Mouse (Mus musculus) intestine, postnatal 0 days (tissue): ENCODE results near the gene Inf2. TPM values are rescaled to one million over a fixed set of nuclear protein-coding genes. Genes with fewer than 3 reads are reported as not detected.

Source experiments
- ATAC-seq: fragments of 200-750 bp; cut with Nextera tagmentation; 2 replicates; pipeline ENCODE4 v1.8.0; 2017; ENCODE audit warnings: mild to moderate bottlenecking, moderate TSS enrichment, moderate library complexity
- H3K27ac ChIP-seq: fragments of 300-500 bp; sonication (generic); 2 replicates; pipeline ENCODE4 v1.5.1; 2014; ENCODE audit warnings: mild to moderate bottlenecking, low read depth, low read length, moderate library complexity
- H3K27me3 ChIP-seq: fragments of 300-500 bp; sonication (generic); replicated peaks from 2 replicates; pipeline ENCODE4 v1.6.1; 2014; ENCODE audit warnings: low read length, mixed read lengths; ENCODE audit not compliant: control insufficient read depth, insufficient read depth
- H3K36me3 ChIP-seq: fragments of 300-500 bp; sonication (generic); 2 replicates; pipeline ENCODE4 v1.6.1; 2014; ENCODE audit warnings: mild to moderate bottlenecking, moderate library complexity; ENCODE audit not compliant: control insufficient read depth, insufficient read depth
- H3K4me1 ChIP-seq: fragments of 300-500 bp; sonication (generic); replicated peaks from 2 replicates; pipeline ENCODE4 v1.6.1; 2014; ENCODE audit warnings: antibody characterized with exemption, low read length, mixed read lengths; ENCODE audit not compliant: control insufficient read depth, insufficient read depth
- H3K4me2 ChIP-seq: fragments of 300-500 bp; sonication (generic); replicated peaks from 2 replicates; pipeline ENCODE4 v1.6.1; 2014; ENCODE audit warnings: low read depth, mild to moderate bottlenecking, moderate library complexity
- H3K4me3 ChIP-seq: fragments of 300-500 bp; sonication (generic); 2 replicates; pipeline ENCODE4 v1.5.1; 2014; ENCODE audit warnings: low read depth, low read length
- H3K9ac ChIP-seq: fragments of 300-500 bp; sonication (generic); 2 replicates; pipeline ENCODE4 v1.6.1; 2014; ENCODE audit warnings: mild to moderate bottlenecking, low read depth, low read length
- H3K9me3 ChIP-seq: fragments of 300-500 bp; sonication (generic); 2 replicates; pipeline ENCODE4 v1.6.1; 2016; ENCODE audit warnings: mixed run types; ENCODE audit not compliant: control insufficient read depth
- CTCF ChIP-seq: sonication (generic); IDR thresholded peaks from 2 replicates; pipeline ENCODE4 v1.5.1; 2016; ENCODE audit warnings: low read depth, mild to moderate bottlenecking, control low read depth, antibody characterized with exemption, moderate library complexity
- WGBS: fragments of 180-500 bp; shearing (Covaris S2); extraction: QIAGEN DNeasy Blood & Tissue Kit; methylation state at CpG from one replicate; pipeline ENCODE4 v1.1.7; 2014; 5-methylcytosine and 5-hydroxymethylcytosine counted together
- polyA plus RNA-seq: library from polyadenylated mRNA; unstranded; fragments of >200 nt; fragmentation: Nextera tagmentation; extraction: Ambion mirVana; gene quantifications from 2 replicates; pipeline ENCODE4 v1.2.1, GENCODE M21; 2015

The Inf2 gene
- polyA plus RNA-seq, 1 experiment from 2014 or later: 0.70 TPM

DNA sequence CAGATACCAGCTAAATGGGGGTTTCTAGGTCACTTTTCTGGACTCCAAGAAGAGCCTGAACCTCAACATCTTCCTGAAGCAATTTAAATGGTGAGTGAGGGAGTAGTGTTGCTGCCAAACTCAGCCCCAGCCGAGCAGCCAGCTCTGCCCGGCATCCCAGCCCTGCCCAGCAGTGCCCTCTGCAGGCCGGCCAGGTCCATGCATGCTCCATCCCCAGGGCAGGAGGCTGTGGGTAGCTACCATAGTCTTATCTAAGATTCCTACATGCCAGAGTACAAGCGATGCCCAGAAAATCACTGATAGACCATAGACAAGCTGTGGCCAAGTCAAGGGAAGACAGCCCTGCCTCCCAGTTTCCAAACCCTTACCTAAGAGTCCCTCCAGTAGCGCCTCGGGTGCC is 17.2 kb downstream of the Inf2 start:
- no peak overlapping the region for H3K27ac ChIP-seq
- no peak overlapping the region for H3K4me3 ChIP-seq
- peaks cover 18% of the 10 kb centered on the region; the same call in 1 of the 2 replicates for H3K36me3 ChIP-seq
- peak; percentile 60; the same call in 1 of the 2 replicates for ATAC-seq
- H3K4me2 ChIP-seq: no peak overlapping the region
- no peaks in the 10 kb centered on the region for H3K9me3 ChIP-seq
- WGBS: 49% methylated on average over 6 of the region's 6 CpGs
- peak; percentile 96 for TF ChIP-seq CTCF
- no peak overlapping the region for H3K9ac ChIP-seq
- no peaks in the 10 kb centered on the region for H3K27me3 ChIP-seq
- H3K4me1 ChIP-seq: no peaks in the 10 kb centered on the region

- Histone ChIP-seq H3K4me3 (no peak overlapping the region), H3K4me2 (no peak overlapping the region), H3K27me3 (no peaks in the 10 kb centered on the region), H3K9ac (no peak overlapping the region), H3K36me3 (peaks cover 18% of the 10 kb centered on the region; the same call in 1 of the 2 replicates), H3K27ac (no peak overlapping the region), H3K4me1 (no peaks in the 10 kb centered on the region), H3K9me3 (no peaks in the 10 kb centered on the region)
- ATAC-seq: no peak
- TF ChIP-seq CTCF: no peak
- WGBS: 74% methylated on average over 6 of the region's 6 CpGs
These were observed 18.4 kb downstream of the Inf2 start for GRCm38 (mm10) chr12:112606998-112607397.

DNA sequence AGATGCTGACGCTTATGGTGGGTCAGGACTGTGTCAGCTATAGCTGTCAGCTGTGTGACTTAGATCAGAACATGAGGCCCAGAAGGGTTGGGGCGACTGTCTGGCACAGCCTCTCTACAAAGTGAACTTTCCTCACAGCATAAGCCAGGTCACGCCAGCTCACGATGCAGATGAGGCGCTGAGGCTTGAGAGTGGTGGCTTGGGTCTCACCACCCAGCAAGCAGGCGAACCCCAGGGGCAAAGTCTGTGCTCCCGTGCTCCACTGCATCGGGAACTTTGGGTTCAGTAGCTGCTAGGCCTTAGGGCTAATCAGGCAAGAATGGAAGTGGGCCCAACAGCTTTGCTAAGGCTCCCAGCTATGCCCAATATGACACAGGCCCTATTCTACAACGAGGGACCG is 20.4 kb downstream of the Inf2 start:
- H3K9ac ChIP-seq: no peak overlapping the region
- H3K27me3 ChIP-seq: no peaks in the 10 kb centered on the region
- no peak for ATAC-seq
- H3K4me3 ChIP-seq: no peak overlapping the region
- no peaks in the 10 kb centered on the region for H3K9me3 ChIP-seq
- H3K4me2 ChIP-seq: no peak overlapping the region
- H3K4me1 ChIP-seq: no peaks in the 10 kb centered on the region
- H3K27ac ChIP-seq: no peak overlapping the region
- TF ChIP-seq CTCF: no peak
- H3K36me3 ChIP-seq: peaks cover 18% of the 10 kb centered on the region; the same call in 1 of the 2 replicates
- 90% methylated on average over 10 of the region's 10 CpGs for WGBS

- no peak overlapping the region for H3K27ac ChIP-seq
- H3K4me1 ChIP-seq: no peaks in the 10 kb centered on the region; the same call in 1 of the 2 replicates
- H3K4me2 ChIP-seq: no peak overlapping the region
- H3K4me3 ChIP-seq: no peak overlapping the region
- peaks cover 7% of the 10 kb centered on the region for H3K27me3 ChIP-seq
- 38% methylated on average over 9 of the region's 9 CpGs for WGBS
- no peaks in the 10 kb centered on the region for H3K36me3 ChIP-seq
- no peak overlapping the region for H3K9ac ChIP-seq
- ATAC-seq: no peak
- no peak for TF ChIP-seq CTCF
- no peaks in the 10 kb centered on the region for H3K9me3 ChIP-seq
These were observed 28.1 kb downstream of the Inf2 start for GRCm38 (mm10) chr12:112616668-112617067.

DNA sequence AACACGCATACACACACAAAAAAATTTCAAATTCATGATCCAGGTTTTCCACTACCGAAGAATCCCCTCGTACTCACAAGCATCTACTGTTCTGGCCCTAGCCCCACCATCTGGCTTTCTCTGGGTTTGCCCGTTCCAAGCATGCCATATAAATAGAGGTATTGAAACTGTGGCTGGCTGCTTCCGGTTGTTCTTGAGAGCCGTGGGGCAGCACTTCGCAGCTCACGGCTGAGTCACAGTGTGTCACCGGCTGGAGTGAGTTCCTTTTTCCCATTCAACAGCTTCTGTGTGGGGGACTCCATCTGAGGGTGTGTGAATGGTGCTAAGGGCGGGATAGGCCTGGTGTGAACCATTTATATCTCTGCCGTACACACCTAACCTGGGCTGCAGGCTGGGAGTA is 28.6 kb downstream of the Inf2 start:
- no peak for ATAC-seq
- no peaks in the 10 kb centered on the region for H3K9me3 ChIP-seq
- no peak overlapping the region for H3K27ac ChIP-seq
- H3K36me3 ChIP-seq: no peaks in the 10 kb centered on the region
- peaks cover 10% of the 10 kb centered on the region for H3K27me3 ChIP-seq
- WGBS: 81% methylated on average over 11 of the region's 11 CpGs
- no peaks in the 10 kb centered on the region; the same call in 1 of the 2 replicates for H3K4me1 ChIP-seq
- no peak overlapping the region for H3K4me3 ChIP-seq
- no peak overlapping the region for H3K9ac ChIP-seq
- H3K4me2 ChIP-seq: no peak overlapping the region
- TF ChIP-seq CTCF: no peak

- ATAC-seq: peak; percentile 35
- 30% methylated on average over 8 of the region's 8 CpGs for WGBS
- no peaks in the 10 kb centered on the region for H3K9me3 ChIP-seq
- no peak overlapping the region for H3K4me2 ChIP-seq
- no peak overlapping the region for H3K4me3 ChIP-seq
- no peak overlapping the region for H3K9ac ChIP-seq
- H3K27me3 ChIP-seq: peaks cover 10% of the 10 kb centered on the region
- H3K36me3 ChIP-seq: no peaks in the 10 kb centered on the region
- peak; percentile 87 for TF ChIP-seq CTCF
- no peak overlapping the region for H3K27ac ChIP-seq
- no peaks in the 10 kb centered on the region; the same call in 1 of the 2 replicates for H3K4me1 ChIP-seq
These were observed 29.4 kb downstream of the Inf2 start for GRCm38 (mm10) chr12:112617898-112618380.
